Mouse (Mus musculus): ENCODE data around the gene Dennd5a. TPM values are rescaled to one million over a fixed set of nuclear protein-coding genes. Genes with fewer than 3 reads are reported as not detected.

Gene Dennd5a
- total and polyA plus RNA-seq, 3 experiments, result 33.1 to 78.8 (median 64.4) TPM

DNA sequence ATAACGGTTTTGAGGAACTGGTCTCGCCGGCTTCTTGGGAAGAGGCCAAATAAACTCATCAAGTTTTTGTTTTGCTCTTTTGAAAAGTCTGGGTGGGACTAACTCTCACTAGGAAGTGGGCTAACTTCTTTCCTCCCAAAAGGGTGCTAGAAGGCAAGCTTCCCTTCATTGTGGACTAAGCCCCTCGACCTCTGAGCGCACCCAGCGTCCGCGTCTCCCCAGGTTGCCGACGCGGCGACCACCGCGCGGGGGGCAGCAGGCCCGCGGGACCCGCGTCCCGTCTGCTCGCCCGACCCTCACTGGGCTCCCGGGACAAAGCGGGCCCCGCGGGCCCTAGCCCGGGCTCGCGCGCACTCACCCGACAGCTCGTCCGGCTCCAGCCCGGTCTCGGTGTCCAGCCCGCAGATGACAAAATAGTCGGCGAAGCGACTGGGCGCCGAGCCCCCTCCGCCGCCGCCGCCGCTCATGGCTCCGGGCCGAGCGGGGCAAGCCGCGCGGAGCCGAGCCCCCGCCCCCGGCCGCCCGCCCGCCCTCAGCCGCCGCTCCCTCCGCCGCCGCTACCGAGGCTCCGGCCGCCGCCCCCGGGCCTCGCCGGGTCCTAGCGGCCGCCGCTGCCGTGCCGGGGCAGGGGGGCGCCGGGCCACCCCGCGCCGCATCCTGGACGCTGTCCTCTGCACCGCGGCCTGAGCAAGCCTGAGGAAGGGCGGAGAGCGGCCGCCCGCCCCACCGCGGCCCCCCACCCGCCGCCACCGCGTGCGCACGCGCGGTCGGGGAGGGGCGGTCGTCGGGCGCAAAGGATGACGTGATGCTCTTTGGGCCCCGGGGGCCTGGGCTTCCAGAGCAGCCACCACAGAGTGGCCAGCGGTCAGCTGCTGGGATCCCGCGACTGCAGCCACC is at the start of gene Dennd5a (continued):
- TF ChIP-seq UBTF (IDR thresholded peaks at IDR 0.05; ENCODE audit: borderline replicate concordance, insufficient read depth, low read depth, low read length), result no peak
- TF ChIP-seq BHLHE40 (IDR thresholded peaks at IDR 0.05; ENCODE audit: borderline replicate concordance, low read depth, low read length), result 0 out of 2 replicates have a peak, but pooled peaks have one; percentile 15
- peak; percentile 39; the same call in 1 of the 2 replicates for TF ChIP-seq ETS1 (IDR thresholded peaks at IDR 0.05; ENCODE audit: low read depth, low read length)
- TF ChIP-seq EP300 (IDR thresholded peaks at IDR 0.05; ENCODE audit: low read depth in 1 of 2, low read length in 2 of 2), result peak in 1 of 2 experiments; percentile 23; a peak in 2 of 4 replicates

DNA sequence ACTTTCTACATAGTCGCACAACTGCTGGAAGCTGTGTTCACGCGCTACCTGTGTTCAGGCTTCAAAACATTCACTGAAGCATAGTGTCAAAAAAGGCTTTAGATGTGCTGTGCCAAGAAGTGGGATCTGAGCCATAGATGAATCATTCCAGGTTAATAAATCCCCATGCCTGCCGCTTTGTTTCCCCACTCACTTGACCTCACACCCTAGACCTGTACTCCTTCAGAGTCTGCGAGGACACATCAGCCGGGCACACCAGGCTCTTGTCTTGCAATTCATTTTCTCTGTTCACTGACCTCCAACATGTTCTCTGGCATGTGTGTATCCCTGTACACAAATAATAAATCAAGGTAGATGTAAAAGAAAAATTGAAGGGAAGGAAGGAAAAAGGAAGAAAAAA is 48.8 kb upstream of the Dennd5a start:
- no peak for DNase-seq (ENCODE audit: low read depth, low spot score)
- Histone ChIP-seq H3K4me1 (ENCODE audit: control insufficient read depth in 1 of 2, insufficient read depth in 2 of 2, low read length in 2 of 2) (peaks cover 8 to 27% of the 10 kb centered on the region in 2 experiments), H3K36me3 (ENCODE audit: control insufficient read depth in 1 of 2, insufficient read depth in 2 of 2, low read length in 2 of 2) (peaks cover 0 to 28% of the 10 kb centered on the region in 2 experiments; a peak in 2 of 4 replicates), H3K9me3 (replicated peaks; ENCODE audit: insufficient read depth, low read length) (no peaks in the 10 kb centered on the region), H3K4me3 (ENCODE audit: control insufficient read depth in 1 of 2, insufficient read depth in 1 of 2, low read depth in 2 of 2, low read length in 2 of 2) (no peak overlapping the region), H3K27ac (ENCODE audit: control insufficient read depth, low read depth, low read length) (peak overlapping the region; percentile 11; the same call in 1 of the 2 replicates), H3K27me3 (ENCODE audit: control insufficient read depth in 1 of 2, insufficient read depth in 2 of 2, low read length in 2 of 2) (no peaks in the 10 kb centered on the region), H3K79me2 (ENCODE audit: control insufficient read depth, insufficient read depth, low read length, poor library complexity) (no peaks in the 10 kb centered on the region), H3K9ac (ENCODE audit: control insufficient read depth, low read depth, low read length, poor library complexity, severe bottlenecking) (no peak overlapping the region)
- no peak for TF ChIP-seq EP300 (IDR thresholded peaks at IDR 0.05; ENCODE audit: low read depth in 1 of 2, low read length in 2 of 2)

- Histone ChIP-seq H3K4me1 (ENCODE audit: control insufficient read depth in 1 of 2, insufficient read depth in 2 of 2, low read length in 2 of 2) (peaks cover 8 to 27% of the 10 kb centered on the region in 2 experiments), H3K9me3 (replicated peaks; ENCODE audit: insufficient read depth, low read length) (no peaks in the 10 kb centered on the region), H3K27me3 (ENCODE audit: control insufficient read depth in 1 of 2, insufficient read depth in 2 of 2, low read length in 2 of 2) (no peaks in the 10 kb centered on the region), H3K4me3 (ENCODE audit: control insufficient read depth in 1 of 2, insufficient read depth in 1 of 2, low read depth in 2 of 2, low read length in 2 of 2) (no peak overlapping the region), H3K36me3 (ENCODE audit: control insufficient read depth in 1 of 2, insufficient read depth in 2 of 2, low read length in 2 of 2) (peaks cover 0 to 28% of the 10 kb centered on the region in 2 experiments; a peak in 2 of 4 replicates), H3K79me2 (ENCODE audit: control insufficient read depth, insufficient read depth, low read length, poor library complexity) (no peaks in the 10 kb centered on the region), H3K27ac (ENCODE audit: control insufficient read depth, low read depth, low read length) (peak overlapping the region; percentile 71), H3K9ac (ENCODE audit: control insufficient read depth, low read depth, low read length, poor library complexity, severe bottlenecking) (no peak overlapping the region)
- peak; percentile 88 for DNase-seq (ENCODE audit: low read depth, low spot score)
- TF ChIP-seq RAD21 (IDR thresholded peaks at IDR 0.05; ENCODE audit: low read depth, low read length), result no peak
- TF ChIP-seq UBTF (IDR thresholded peaks at IDR 0.05; ENCODE audit: borderline replicate concordance, insufficient read depth, low read depth, low read length), result no peak
- TF ChIP-seq JUND (IDR thresholded peaks at IDR 0.05; ENCODE audit: low read depth, low read length), result no peak
- TF ChIP-seq HCFC1 (IDR thresholded peaks at IDR 0.05; ENCODE audit: low read depth, low read length), result 0 out of 2 replicates have a peak, but pooled peaks have one; percentile 39
- peak; percentile 78 for TF ChIP-seq GATA1 (IDR thresholded peaks at IDR 0.05; ENCODE audit: low read depth, low read length)
- no peak for TF ChIP-seq CTCF (IDR thresholded peaks at IDR 0.05 in 2 of 3, conservative IDR thresholded peaks at IDR 0.05 in 1 of 3; ENCODE audit: control insufficient read depth in 1 of 3, insufficient read depth in 1 of 3, low read depth in 2 of 3, low read length in 3 of 3, poor library complexity in 1 of 3, severe bottlenecking in 1 of 3)
- TF ChIP-seq MYB (IDR thresholded peaks at IDR 0.05; ENCODE audit: low read depth, low read length), result no peak
- TF ChIP-seq POLR2AphosphoS5 (IDR thresholded peaks at IDR 0.05; ENCODE audit: borderline replicate concordance, low read depth, low read length), result no peak
- peak; percentile 61; the same call in 1 of the 2 replicates for TF ChIP-seq ETS1 (IDR thresholded peaks at IDR 0.05; ENCODE audit: low read depth, low read length)
- peak; percentile 72 for TF ChIP-seq TCF12 (IDR thresholded peaks at IDR 0.05; ENCODE audit: low read depth, low read length)
- TF ChIP-seq EP300 (IDR thresholded peaks at IDR 0.05; ENCODE audit: low read depth in 1 of 2, low read length in 2 of 2), result peak; percentile 65 to 77; a peak in 3 of 4 replicates
- TF ChIP-seq GABPA (IDR thresholded peaks at IDR 0.05; ENCODE audit: low read depth, low read length), result no peak
- no peak for TF ChIP-seq POLR2AphosphoS2 (IDR thresholded peaks at IDR 0.05; ENCODE audit: low read length)
- peak; percentile 72 for TF ChIP-seq RCOR1 (IDR thresholded peaks at IDR 0.05; ENCODE audit: low read depth, low read length)
- 0 out of 2 replicates have a peak, but pooled peaks have one; percentile 62 for TF ChIP-seq MYC (IDR thresholded peaks at IDR 0.05; ENCODE audit: low read depth, low read length)
- TF ChIP-seq SMC3 (IDR thresholded peaks at IDR 0.05; ENCODE audit: low read depth, low read length), result no peak
- peak; percentile 81 for TF ChIP-seq TAL1 (IDR thresholded peaks at IDR 0.05; ENCODE audit: low read length)
- 0 out of 2 replicates have a peak, but pooled peaks have one; percentile 13 for TF ChIP-seq ELF1 (IDR thresholded peaks at IDR 0.05; ENCODE audit: low read depth, low read length)
- TF ChIP-seq ZKSCAN1 (IDR thresholded peaks at IDR 0.05; ENCODE audit: low read depth, low read length), result no peak
- TF ChIP-seq ZNF384 (IDR thresholded peaks at IDR 0.05; ENCODE audit: low read depth, low read length), result no peak
- TF ChIP-seq POLR2A (IDR thresholded peaks at IDR 0.05; ENCODE audit: control insufficient read depth in 1 of 2, insufficient read depth in 1 of 2, low read depth in 1 of 2, low read length in 2 of 2, poor library complexity in 1 of 2), result no peak
Observed at GRCm38 (mm10) chr7:110008513-110008912, 48.2 kb upstream of the Dennd5a start.
